ENCODE assay signal across 29 mouse cellular contexts in genomic region chr6:31873911-31874310, GRCm38 (mm10).
DNase-seq lines count a peak whose midpoint lies in the region; ATAC-seq and TF ChIP-seq lines count a peak whose summit lies in the region.
"Had no signal": no experiment of that assay in that cellular context is flagged by ENCODE, and none has a peak within 500 bp of the region (broad histone marks: within the 10 kb centered on the region; RNA-seq: fewer than 3 reads in every experiment).

No protein-coding gene starts in this region.

- H3K4me2 ChIP-seq in liver, embryonic 11.5 days, result no peak overlapping the region
- H3K4me2 ChIP-seq in midbrain, postnatal 0 days (ENCODE audit: low read depth, low read length, poor library complexity, severe bottlenecking), result no peak overlapping the region
- no peak overlapping the region for H3K4me2 ChIP-seq in midbrain, embryonic 11.5 days
- H3K4me2 ChIP-seq: embryonic facial prominence, embryonic 12.5 days; forebrain, embryonic 15.5 days; heart, embryonic 15.5 days; lung, embryonic 15.5 days; neural tube, embryonic 13.5 days had no signal

- no peaks in the 10 kb centered on the region for H3K27me3 ChIP-seq in heart, embryonic 10.5 days (ENCODE audit: insufficient read depth, poor library complexity, severe bottlenecking)
- no peaks in the 10 kb centered on the region for H3K27me3 ChIP-seq in liver, adult 2 months (ENCODE audit: control insufficient read depth, insufficient read depth, low read length)
- no peaks in the 10 kb centered on the region for H3K27me3 ChIP-seq in liver, embryonic 11.5 days (replicated peaks; ENCODE audit: control insufficient read depth, insufficient read depth, low read length)
- no peaks in the 10 kb centered on the region for H3K27me3 ChIP-seq in midbrain, postnatal 0 days (ENCODE audit: insufficient read depth, low read length)
- no peaks in the 10 kb centered on the region for H3K27me3 ChIP-seq in midbrain, embryonic 11.5 days (ENCODE audit: control insufficient read depth, insufficient read depth, low read length)
- H3K27me3 ChIP-seq: embryonic facial prominence, embryonic 12.5 days; forebrain, embryonic 15.5 days; heart, embryonic 15.5 days; lung, embryonic 15.5 days; megakaryocyte, embryonic 14.5 days; neural tube, embryonic 13.5 days had no signal

- peaks cover 7% of the 10 kb centered on the region for H3K4me1 ChIP-seq in heart, embryonic 10.5 days
- no peaks in the 10 kb centered on the region for H3K4me1 ChIP-seq in liver, adult 2 months (ENCODE audit: control insufficient read depth, insufficient read depth, low read length)
- no peaks in the 10 kb centered on the region for H3K4me1 ChIP-seq in liver, embryonic 11.5 days (replicated peaks; ENCODE audit: control insufficient read depth, insufficient read depth, low read length)
- H3K4me1 ChIP-seq in midbrain, postnatal 0 days (ENCODE audit: insufficient read depth, low read length), result peaks cover 4% of the 10 kb centered on the region; the same call in 1 of the 2 replicates
- H3K4me1 ChIP-seq in midbrain, embryonic 11.5 days (ENCODE audit: control insufficient read depth, insufficient read depth, low read length), result no peaks in the 10 kb centered on the region
- H3K4me1 ChIP-seq: embryonic facial prominence, embryonic 12.5 days; lung, embryonic 15.5 days; megakaryocyte, embryonic 14.5 days had no signal

- no peak for ATAC-seq in liver, embryonic 11.5 days (replicated peaks; ENCODE audit: low FRiP score)
- no peak for ATAC-seq in midbrain, postnatal 0 days (ENCODE audit: low FRiP score)
- no peak; the same call in 1 of the 2 replicates for ATAC-seq in midbrain, embryonic 11.5 days (ENCODE audit: low FRiP score)
- ATAC-seq: forebrain, embryonic 15.5 days; intestine, postnatal 0 days had no signal

- no peak overlapping the region for H3K27ac ChIP-seq in heart, embryonic 10.5 days
- H3K27ac ChIP-seq in liver, adult 2 months (replicated peaks; ENCODE audit: insufficient read depth, low read depth, low read length), result no peak overlapping the region
- no peak overlapping the region for H3K27ac ChIP-seq in liver, embryonic 11.5 days (ENCODE audit: low read depth, low read length)
- H3K27ac ChIP-seq in midbrain, postnatal 0 days (ENCODE audit: low read depth, low read length), result no peak overlapping the region
- H3K27ac ChIP-seq in midbrain, embryonic 11.5 days (ENCODE audit: low read depth, low read length), result no peak overlapping the region
- H3K27ac ChIP-seq: embryonic facial prominence, embryonic 12.5 days; forebrain, embryonic 15.5 days; gastrocnemius, adult 2 months; heart, adult 2 months; heart, embryonic 15.5 days; liver, embryonic 14.5 days; lung, embryonic 15.5 days; neural tube, embryonic 13.5 days had no signal

- 11% methylated on average over 1 of the region's 1 CpGs for WGBS in heart, embryonic 10.5 days
- WGBS in liver, adult 2 months, result 24% methylated on average over 1 of the region's 1 CpGs
- 71% methylated on average over 1 of the region's 1 CpGs for WGBS in liver, embryonic 11.5 days
- WGBS in midbrain, postnatal 0 days, result 42% methylated on average over 1 of the region's 1 CpGs
- 47% methylated on average over 1 of the region's 1 CpGs for WGBS in midbrain, embryonic 11.5 days

- intact Hi-C loops in heart, postnatal 25 days (cut with DNase I), result no loop called here

- H3K9me3 ChIP-seq in heart, embryonic 10.5 days, result no peaks in the 10 kb centered on the region
- H3K9me3 ChIP-seq in liver, embryonic 11.5 days (ENCODE audit: control insufficient read depth, low read length), result no peaks in the 10 kb centered on the region
- no peaks in the 10 kb centered on the region for H3K9me3 ChIP-seq in midbrain, postnatal 0 days (ENCODE audit: low read length)
- no peaks in the 10 kb centered on the region for H3K9me3 ChIP-seq in midbrain, embryonic 11.5 days (ENCODE audit: control insufficient read depth, low read length)
- H3K9me3 ChIP-seq: embryonic facial prominence, embryonic 12.5 days; forebrain, embryonic 15.5 days; heart, embryonic 15.5 days; lung, embryonic 15.5 days; megakaryocyte, embryonic 14.5 days; neural tube, embryonic 13.5 days had no signal

- no peaks in the 10 kb centered on the region for H3K36me3 ChIP-seq in heart, embryonic 10.5 days
- no peaks in the 10 kb centered on the region for H3K36me3 ChIP-seq in liver, adult 2 months (ENCODE audit: control insufficient read depth, insufficient read depth, low read length)
- no peaks in the 10 kb centered on the region for H3K36me3 ChIP-seq in liver, embryonic 11.5 days (ENCODE audit: control insufficient read depth, insufficient read depth, low read length)
- no peaks in the 10 kb centered on the region for H3K36me3 ChIP-seq in midbrain, postnatal 0 days (ENCODE audit: insufficient read depth, low read length)
- no peaks in the 10 kb centered on the region for H3K36me3 ChIP-seq in midbrain, embryonic 11.5 days (ENCODE audit: control insufficient read depth, insufficient read depth, low read length)
- H3K36me3 ChIP-seq: embryonic facial prominence, embryonic 12.5 days; forebrain, embryonic 15.5 days; heart, embryonic 15.5 days; lung, embryonic 15.5 days; neural tube, embryonic 13.5 days had no signal

- H3K9ac ChIP-seq in liver, adult 2 months (ENCODE audit: low read depth, low read length), result no peak overlapping the region
- no peak overlapping the region for H3K9ac ChIP-seq in liver, embryonic 11.5 days (ENCODE audit: low read depth, low read length)
- H3K9ac ChIP-seq in midbrain, postnatal 0 days (replicated peaks; ENCODE audit: low read length, poor library complexity, severe bottlenecking), result no peak overlapping the region
- H3K9ac ChIP-seq in midbrain, embryonic 11.5 days (ENCODE audit: low read length), result no peak overlapping the region
- H3K9ac ChIP-seq: embryonic facial prominence, embryonic 12.5 days; forebrain, embryonic 15.5 days; heart, embryonic 15.5 days; liver, embryonic 14.5 days; lung, embryonic 15.5 days; neural tube, embryonic 13.5 days had no signal

- no peak for TF ChIP-seq CTCF in liver, adult 2 months (IDR thresholded peaks at IDR 0.05; ENCODE audit: low read depth, low read length)
- no peak for TF ChIP-seq CTCF in midbrain, postnatal 0 days (IDR thresholded peaks at IDR 0.05)

- DNase-seq in adrenal gland, postnatal 14 days, result peak; percentile 19
- DNase-seq in adrenal gland, postnatal 25 days, result no peak
- DNase-seq in heart, embryonic 10.5 days (ENCODE audit: low spot score), result peak; percentile 72
- DNase-seq in heart, postnatal 25 days (ENCODE audit: low spot score), result no peak
- DNase-seq in liver, adult 2 months (ENCODE audit: extremely low read depth, low read depth, low spot score), result peak; percentile 2
- no peak for DNase-seq in liver, embryonic 11.5 days (ENCODE audit: low spot score)
- DNase-seq in midbrain, postnatal 0 days (ENCODE audit: low spot score), result peak; percentile 50
- no peak for DNase-seq in midbrain, embryonic 11.5 days (ENCODE audit: low spot score, missing footprints)
- DNase-seq: cerebellum, adult 9-10 months; embryo, embryonic 11 days; gastrocnemius, adult 2 months; gastrocnemius, postnatal 36 days; heart, adult 2 months; heart, postnatal 36 days; kidney, adult 9 months; kidney, postnatal 10 days; layer of hippocampus, postnatal 36 days; left cerebral cortex, postnatal 4 days; lung, postnatal 36 days; right cerebral cortex, postnatal 14 days; thymus, postnatal 4 days had no signal

- no peaks in the 10 kb centered on the region for H3K79me2 ChIP-seq in liver, adult 2 months (ENCODE audit: control insufficient read depth, insufficient read depth, low read length)

- TF ChIP-seq POLR2A in liver, adult 2 months (IDR thresholded peaks at IDR 0.05; ENCODE audit: extremely low read depth, insufficient read depth, low read length), result no peak

- H3K4me3 ChIP-seq in heart, embryonic 10.5 days, result no peak overlapping the region
- no peak overlapping the region for H3K4me3 ChIP-seq in liver, adult 2 months (ENCODE audit: insufficient read depth, low read depth, low read length)
- no peak overlapping the region for H3K4me3 ChIP-seq in liver, embryonic 11.5 days (ENCODE audit: low read depth, low read length)
- H3K4me3 ChIP-seq in midbrain, postnatal 0 days (ENCODE audit: low read depth, low read length), result no peak overlapping the region
- no peak overlapping the region for H3K4me3 ChIP-seq in midbrain, embryonic 11.5 days (ENCODE audit: low read depth, low read length)
- H3K4me3 ChIP-seq: embryonic facial prominence, embryonic 12.5 days; forebrain, embryonic 15.5 days; gastrocnemius, adult 2 months; heart, adult 2 months; heart, embryonic 15.5 days; lung, embryonic 15.5 days; megakaryocyte, embryonic 14.5 days; neural tube, embryonic 13.5 days had no signal

Comparison
In these comparisons a context has a peak if more than half of its experiments do, and no peak if none do; other contexts are left out.
1. DNase-seq: peak in adrenal gland, postnatal 14 days (single experiment), heart, embryonic 10.5 days (single experiment), liver, adult 2 months (single experiment) and midbrain, postnatal 0 days (single experiment); none in adrenal gland, postnatal 25 days (single experiment), heart, postnatal 25 days (single experiment), liver, embryonic 11.5 days (single experiment) and midbrain, embryonic 11.5 days (single experiment).